Mouse (Mus musculus) MEL (cell line): ENCODE measurements around the gene Rtraf. TPM values are rescaled to one million over a fixed set of nuclear protein-coding genes. Genes with fewer than 3 reads are reported as not detected.

Experiments used
- DNase-seq: peaks from one replicate; pipeline ENCODE4 v3.0.0; 2011; ENCODE audit warnings: low read depth, low spot score
- H3K27ac ChIP-seq: 2 replicates; pipeline ENCODE4 v1.5.1; 2012; ENCODE audit warnings: low read depth, mild to moderate bottlenecking, control low read depth, low read length, moderate library complexity; ENCODE audit not compliant: control insufficient read depth
- H3K27me3 ChIP-seq, 2 experiments: fragments of 150-350 bp in 1 of 2; sonication (generic) in 1 of 2; 2 replicates each; pipeline ENCODE4 v1.6.1; 2012; ENCODE audit warnings: low read length in 2 of 2, mild to moderate bottlenecking in 2 of 2, improper control_type of control experiment in 1 of 2, moderate library complexity in 1 of 2; ENCODE audit not compliant: insufficient read depth in 2 of 2, control insufficient read depth in 1 of 2
- H3K36me3 ChIP-seq, 2 experiments: 2 replicates each; pipeline ENCODE4 v1.6.1; 2012 to 2014; ENCODE audit warnings: low read length in 2 of 2, improper control_type of control experiment in 1 of 2, inconsistent platforms in 1 of 2, mild to moderate bottlenecking in 1 of 2; ENCODE audit not compliant: insufficient read depth in 2 of 2, control insufficient read depth in 1 of 2
- H3K4me1 ChIP-seq, 2 experiments: fragments of 150-350 bp in 1 of 2; sonication (generic) in 1 of 2; 2 replicates each; pipeline ENCODE4 v1.6.1; 2012; ENCODE audit warnings: low read length in 2 of 2, improper control_type of control experiment in 1 of 2, mild to moderate bottlenecking in 1 of 2; ENCODE audit not compliant: insufficient read depth in 2 of 2, control insufficient read depth in 1 of 2
- H3K4me3 ChIP-seq, 2 experiments: fragments of 150-350 bp in 1 of 2; sonication (generic) in 1 of 2; 2 replicates each; pipeline ENCODE4 v1.5.1; 2012; ENCODE audit warnings: low read depth in 2 of 2, low read length in 2 of 2, mild to moderate bottlenecking in 2 of 2, moderate library complexity in 2 of 2, control low read depth in 1 of 2, improper control_type of control experiment in 1 of 2; ENCODE audit not compliant: control insufficient read depth in 1 of 2, insufficient read depth in 1 of 2
- H3K79me2 ChIP-seq: 2 replicates; pipeline ENCODE4 v1.6.1; 2012; ENCODE audit warnings: mild to moderate bottlenecking, low read length, moderate library complexity; ENCODE audit not compliant: control insufficient read depth, poor library complexity, insufficient read depth
- H3K9ac ChIP-seq: 2 replicates; pipeline ENCODE4 v1.6.1; 2012; ENCODE audit warnings: low read depth, mild to moderate bottlenecking, control low read depth, low read length, moderate library complexity; ENCODE audit not compliant: control insufficient read depth, poor library complexity, severe bottlenecking
- H3K9me3 ChIP-seq: fragments of 150-350 bp; sonication (generic); replicated peaks from 2 replicates; pipeline ENCODE4 v1.6.1; 2012; ENCODE audit warnings: mild to moderate bottlenecking, low read length, improper control_type of control experiment, moderate library complexity; ENCODE audit not compliant: insufficient read depth
- BHLHE40 ChIP-seq: IDR thresholded peaks from 2 replicates; pipeline ENCODE4 v1.6.1; 2012; ENCODE audit warnings: low read depth, mild to moderate bottlenecking, inconsistent platforms, low read length, improper control_type of control experiment, borderline replicate concordance
- CHD2 ChIP-seq: IDR thresholded peaks from 2 replicates; pipeline ENCODE4 v1.6.1; 2011; ENCODE audit warnings: low read length, improper control_type of control experiment
- E2F4 ChIP-seq: IDR thresholded peaks from 2 replicates; pipeline ENCODE4 v1.6.1; 2011; ENCODE audit warnings: low read depth, low read length, improper control_type of control experiment, borderline replicate concordance
- ELF1 ChIP-seq: IDR thresholded peaks from 2 replicates; pipeline ENCODE4 v1.6.1; 2014; ENCODE audit warnings: low read depth, mild to moderate bottlenecking, inconsistent platforms, low read length, improper control_type of control experiment, moderate library complexity
- GABPA ChIP-seq: IDR thresholded peaks from 2 replicates; pipeline ENCODE4 v1.6.1; 2012; ENCODE audit warnings: low read depth, mild to moderate bottlenecking, inconsistent platforms, low read length, improper control_type of control experiment, moderate library complexity
- GATA1 ChIP-seq: IDR thresholded peaks from 2 replicates; pipeline ENCODE4 v1.6.1; 2011; ENCODE audit warnings: low read depth, low read length, improper control_type of control experiment
- HCFC1 ChIP-seq: IDR thresholded peaks from 2 replicates; pipeline ENCODE4 v1.6.1; 2012; ENCODE audit warnings: low read depth, mild to moderate bottlenecking, inconsistent platforms, low read length, improper control_type of control experiment, moderate library complexity
- JUND ChIP-seq: IDR thresholded peaks from 2 replicates; pipeline ENCODE4 v1.6.1; 2011; ENCODE audit warnings: low read depth, mild to moderate bottlenecking, improper control_type of control experiment, low read length
- MAFK ChIP-seq: IDR thresholded peaks from 2 replicates; pipeline ENCODE4 v1.6.1; 2011; ENCODE audit warnings: low read depth, mild to moderate bottlenecking, low read length, improper control_type of control experiment, borderline replicate concordance
- MAX ChIP-seq: IDR thresholded peaks from 2 replicates; pipeline ENCODE4 v1.6.1; 2011; ENCODE audit warnings: low read length, improper control_type of control experiment
- MAZ ChIP-seq: IDR thresholded peaks from 2 replicates; pipeline ENCODE4 v1.6.1; 2012; ENCODE audit warnings: low read depth, mild to moderate bottlenecking, inconsistent platforms, low read length, improper control_type of control experiment
- MEF2A ChIP-seq: IDR thresholded peaks from 2 replicates; pipeline ENCODE4 v1.6.1; 2014; ENCODE audit warnings: low read depth, mild to moderate bottlenecking, inconsistent platforms, low read length, improper control_type of control experiment; ENCODE audit not compliant: poor library complexity, insufficient replicate concordance, severe bottlenecking; ENCODE audit errors: extremely low read depth
- MXI1 ChIP-seq: IDR thresholded peaks from 2 replicates; pipeline ENCODE4 v1.6.1; 2011; ENCODE audit warnings: mild to moderate bottlenecking, low read depth, low read length, improper control_type of control experiment
- MYC ChIP-seq: IDR thresholded peaks from 2 replicates; pipeline ENCODE4 v1.6.1; 2011; ENCODE audit warnings: low read depth, mild to moderate bottlenecking, low read length, improper control_type of control experiment, moderate library complexity
- NELFE ChIP-seq: IDR thresholded peaks from 2 replicates; pipeline ENCODE4 v1.6.1; 2011; ENCODE audit warnings: low read depth, low read length, improper control_type of control experiment
- NRF1 ChIP-seq: IDR thresholded peaks from 2 replicates; pipeline ENCODE4 v1.6.1; 2014; ENCODE audit warnings: low read depth, mild to moderate bottlenecking, inconsistent platforms, low read length, improper control_type of control experiment, moderate library complexity; ENCODE audit not compliant: poor library complexity, insufficient read depth, severe bottlenecking
- SMC3 ChIP-seq: IDR thresholded peaks from 2 replicates; pipeline ENCODE4 v1.6.1; 2011; ENCODE audit warnings: low read depth, low read length, improper control_type of control experiment
- TAL1 ChIP-seq: IDR thresholded peaks from 2 replicates; pipeline ENCODE4 v1.6.1; 2012; ENCODE audit warnings: mild to moderate bottlenecking, inconsistent platforms, low read length, moderate library complexity, mixed read lengths
- TBP ChIP-seq: IDR thresholded peaks from 2 replicates; pipeline ENCODE4 v1.8.0; 2011; ENCODE audit warnings: low read depth, low read length, improper control_type of control experiment
- USF2 ChIP-seq, 2 experiments: IDR thresholded peaks; 2 replicates each; pipeline ENCODE4 v1.6.1; 2011 to 2012; ENCODE audit warnings: improper control_type of control experiment in 2 of 2, low read length in 2 of 2, borderline replicate concordance in 1 of 2, inconsistent platforms in 1 of 2, low read depth in 1 of 2, mild to moderate bottlenecking in 1 of 2; ENCODE audit not compliant: insufficient read depth in 1 of 2
- polyA plus RNA-seq, 2 experiments: library from polyadenylated mRNA; stranded (reverse) in 1 of 2; unstranded in 1 of 2; fragments of >175 nt in 1 of 2; fragments of >200 nt in 1 of 2; gene quantifications; 2 replicates each; pipeline versions ENCODE4 v1.2.1 to v1.2.4; 2012; ENCODE audit warnings: low replicate concordance in 2 of 2, low read depth in 1 of 2; ENCODE audit not compliant: insufficient read length in 2 of 2, insufficient read depth in 1 of 2, missing spikeins in 1 of 2
- total RNA-seq: library from RNA; depleted of rRNA; stranded (reverse); fragments of 300-350 nt; gene quantifications from 2 replicates; pipeline ENCODE4 v1.2.3, GENCODE M21; 2012

Gene Rtraf
- total and polyA plus RNA-seq, 3 experiments, result 90.4 to 117 TPM; not detected in 1

DNA sequence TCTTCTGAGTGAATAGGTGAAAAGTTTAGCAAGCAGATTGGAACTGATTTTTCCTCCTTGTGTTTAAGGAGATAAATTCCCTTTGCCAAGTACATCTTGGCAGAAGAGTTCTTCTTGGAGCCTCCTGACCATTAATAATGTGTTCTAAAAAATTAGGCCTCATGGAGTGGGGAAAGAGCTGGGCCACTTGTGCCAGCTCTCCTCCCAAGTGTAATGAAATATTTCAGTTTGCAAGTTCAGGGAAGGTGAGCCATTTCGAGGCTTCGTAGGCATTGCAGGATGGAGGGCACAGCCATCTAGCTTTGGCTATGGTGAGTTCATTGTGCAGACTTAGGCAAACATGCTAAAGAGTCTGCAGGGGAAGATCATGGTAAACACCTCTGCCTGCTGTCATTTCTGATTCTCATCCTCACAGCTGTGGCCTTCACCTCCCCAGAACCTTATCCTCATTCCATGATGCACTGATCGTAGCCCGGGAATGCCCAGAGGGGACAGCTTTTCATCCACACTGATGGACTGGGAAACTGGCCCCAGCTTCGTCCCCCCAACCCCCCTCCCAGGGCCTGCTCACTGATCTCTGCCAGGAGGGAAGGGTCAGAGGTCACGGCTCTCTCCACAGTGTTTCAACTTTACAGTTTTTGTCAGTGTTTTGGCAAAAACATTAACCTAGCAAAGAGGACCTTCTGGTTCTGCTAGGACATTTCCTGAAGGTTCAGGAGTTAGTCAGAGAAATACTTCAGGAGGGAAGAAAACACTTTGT, 54.0 kb downstream of the Rtraf start:
- TF ChIP-seq MAFK (no peak), MAZ (no peak), MYC (no peak), ELF1 (no peak), MAX (no peak), TAL1 (no peak), NELFE (no peak), MEF2A (no peak), SMC3 (no peak), CHD2 (no peak), GATA1 (no peak), GABPA (no peak), JUND (no peak), HCFC1 (no peak), USF2 (IDR thresholded peaks at IDR 0.05; ENCODE audit: borderline replicate concordance in 1 of 2, insufficient read depth in 1 of 2, low read depth in 1 of 2, low read length in 2 of 2) (no peak)
- no peaks in the 10 kb centered on the region; a peak in 1 of 4 replicates for H3K36me3 ChIP-seq
- H3K27me3 ChIP-seq, result no peaks in the 10 kb centered on the region; a peak in 1 of 4 replicates
- H3K27ac ChIP-seq, result no peak overlapping the region
- H3K79me2 ChIP-seq, result no peaks in the 10 kb centered on the region
- no peaks in the 10 kb centered on the region for H3K9me3 ChIP-seq
- H3K4me1 ChIP-seq, result no peaks in the 10 kb centered on the region
- DNase-seq, result no peak
- H3K9ac ChIP-seq, result no peak overlapping the region
- H3K4me3 ChIP-seq, result no peak overlapping the region

DNA sequence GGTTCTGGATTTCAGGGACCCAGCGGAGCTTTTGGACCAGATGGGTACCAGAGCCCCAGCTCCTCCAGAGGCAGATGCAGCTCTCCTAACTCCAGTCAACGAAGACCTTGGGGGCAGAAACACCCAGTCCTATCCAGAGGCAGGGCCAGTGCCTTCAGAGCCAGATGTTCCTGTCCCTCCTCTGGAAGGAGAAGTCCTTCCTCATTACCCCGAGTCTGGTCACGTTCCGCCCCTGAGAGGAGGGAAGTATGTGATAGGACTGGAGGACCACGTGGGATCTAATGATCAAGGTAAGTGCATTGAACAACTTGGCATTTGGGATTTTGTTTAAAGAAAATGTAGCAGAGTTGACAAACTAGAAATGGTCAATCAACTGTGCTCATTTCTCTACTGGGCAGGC, 55.0 kb downstream of the Rtraf start:
- DNase-seq, result no peak
- Histone ChIP-seq H3K9ac (no peak overlapping the region), H3K36me3 (no peaks in the 10 kb centered on the region; a peak in 1 of 4 replicates), H3K4me1 (no peaks in the 10 kb centered on the region), H3K79me2 (no peaks in the 10 kb centered on the region), H3K27ac (no peak overlapping the region), H3K27me3 (no peaks in the 10 kb centered on the region; a peak in 1 of 4 replicates), H3K9me3 (no peaks in the 10 kb centered on the region), H3K4me3 (no peak overlapping the region)
- TF ChIP-seq MEF2A, result no peak
- no peak for TF ChIP-seq SMC3
- no peak for TF ChIP-seq MAX
- no peak for TF ChIP-seq TBP
- TF ChIP-seq BHLHE40, result no peak
- TF ChIP-seq MAFK, result no peak
- TF ChIP-seq GATA1, result no peak
- TF ChIP-seq E2F4, result no peak
- no peak for TF ChIP-seq ELF1
- no peak for TF ChIP-seq JUND
- no peak for TF ChIP-seq MXI1
- TF ChIP-seq NRF1, result no peak
